ENCODE assay signal across 27 mouse cellular contexts in genomic region chr19:28389146-28389545, GRCm38 (mm10).
A peak's percentile ranks its signal among the peaks of the same experiment; 100 is the strongest.
DNase-seq lines count a peak whose midpoint lies in the region; TF ChIP-seq lines count a peak whose summit lies in the region.
"Had no signal": no experiment of that assay in that cellular context is flagged by ENCODE, and none has a peak within 500 bp of the region (broad histone marks: within the 10 kb centered on the region; RNA-seq: fewer than 3 reads in every experiment).

No protein-coding gene starts in this region.

- no peak overlapping the region for H3K27ac ChIP-seq in layer of hippocampus, adult 2 months
- H3K27ac ChIP-seq: embryonic facial prominence, embryonic 13.5 days; forebrain, embryonic 12.5 days; gastrocnemius, adult 2 months; hindbrain, embryonic 13.5 days; liver, embryonic 12.5 days; midbrain, embryonic 13.5 days had no signal

- no peak overlapping the region for H3K4me3 ChIP-seq in myocyte
- no peak overlapping the region for H3K4me3 ChIP-seq in layer of hippocampus, adult 2 months
- H3K4me3 ChIP-seq: embryonic facial prominence, embryonic 13.5 days; erythroblast, embryonic 14.5 days; forebrain, embryonic 12.5 days; gastrocnemius, adult 2 months; heart, embryonic 12.5 days; hindbrain, embryonic 13.5 days; liver, embryonic 12.5 days; midbrain, embryonic 13.5 days had no signal

- peak; percentile 22 to 70 for DNase-seq in adrenal gland, adult (ENCODE audit: inconsistent age in 2 of 2, low spot score in 1 of 2)
- no peak for DNase-seq in adrenal gland, postnatal 4 days (ENCODE audit: low spot score in 2 of 2)
- DNase-seq in NIH3T3 (ENCODE audit: low read depth): peak; percentile 69
- DNase-seq in adrenal gland, postnatal 25 days: peak; percentile 17
- DNase-seq in layer of hippocampus, adult 2 months (ENCODE audit: low spot score in 2 of 2): no peak
- DNase-seq in spleen, postnatal 14 days (ENCODE audit: low spot score in 2 of 2): no peak
- DNase-seq in yolk sac, embryonic 10.5 days (ENCODE audit: low spot score): no peak
- DNase-seq: cerebellum, adult 18-20 months; cerebellum, postnatal 10 days; gastrocnemius, adult 2 months; gastrocnemius, postnatal 36 days; heart, adult 18-20 months; heart, postnatal 4 days; kidney, adult 9 months; kidney, postnatal 10 days; liver, postnatal 0 days; lung, postnatal 4 days; right cerebral cortex, postnatal 25 days; thymus, postnatal 14 days had no signal

- TF ChIP-seq CTCF in layer of hippocampus, adult 2 months (conservative IDR thresholded peaks at IDR 0.05): no peak

- H3K27me3 ChIP-seq in myocyte (ENCODE audit: control insufficient read depth, insufficient read depth, insufficient read length): no peaks in the 10 kb centered on the region
- H3K27me3 ChIP-seq: embryonic facial prominence, embryonic 13.5 days; heart, embryonic 12.5 days; hindbrain, embryonic 13.5 days; liver, embryonic 12.5 days had no signal

- TF ChIP-seq POLR2A in myocyte (IDR thresholded peaks at IDR 0.05; ENCODE audit: insufficient read length, low read depth): no peak

- H3K4me2 ChIP-seq in myocyte (ENCODE audit: low read depth): peak overlapping the region; percentile 24
- H3K4me2 ChIP-seq: embryonic facial prominence, embryonic 13.5 days; forebrain, embryonic 12.5 days; heart, embryonic 12.5 days; hindbrain, embryonic 13.5 days; liver, embryonic 12.5 days; midbrain, embryonic 13.5 days had no signal

- no peaks in the 10 kb centered on the region for H3K36me3 ChIP-seq in myocyte (ENCODE audit: control insufficient read depth, insufficient read depth)
- H3K36me3 ChIP-seq: embryonic facial prominence, embryonic 13.5 days; forebrain, embryonic 12.5 days; heart, embryonic 12.5 days; hindbrain, embryonic 13.5 days; liver, embryonic 12.5 days; midbrain, embryonic 13.5 days had no signal

- no peak overlapping the region for H3ac ChIP-seq in myocyte (ENCODE audit: control insufficient read depth, insufficient read length)

- no peaks in the 10 kb centered on the region for H3K79me2 ChIP-seq in myocyte (ENCODE audit: control insufficient read depth, insufficient read depth)

TF ChIP-seq in myocyte, 11 proteins besides CTCF, POLR2A, EP300 and RAD21:
- TF ChIP-seq POLR2AphosphoS2 (IDR thresholded peaks at IDR 0.05; ENCODE audit: insufficient read length, low read depth): no peak

Comparison
In these comparisons a context has a peak if more than half of its experiments do, and no peak if none do; other contexts are left out.
1. DNase-seq: peak in adrenal gland, adult (2 of 2), NIH3T3 (single experiment) and adrenal gland, postnatal 25 days (single experiment); none in adrenal gland, postnatal 4 days (0 of 2), layer of hippocampus, adult 2 months (0 of 2), spleen, postnatal 14 days (0 of 2) and yolk sac, embryonic 10.5 days (single experiment).